Mouse (Mus musculus) layer of hippocampus, adult 18-20 months (tissue): ENCODE measurements at regions not wholly inside any gene's neighbourhood (a gene's known extent, or its start where the extent isn't known, plus 50 kb on each side); places are given as distances from the start of the nearest gene placed in this dataset.
A peak's percentile ranks its signal among the peaks of the same experiment; 100 is the strongest.

Experiments
- DNase-seq, 2 experiments: peaks; one replicate each; pipeline ENCODE4 v3.0.0; 2022; ENCODE audit warnings: low spot score in 2 of 2

- peak; percentile 81 to 89 for DNase-seq
These were observed 60.0 kb downstream of the Ubiad1 start for GRCm38 (mm10) chr4:148384251-148385230.

- no peak for DNase-seq
These were observed 64.0 kb downstream of the Ubiad1 start for GRCm38 (mm10) chr4:148380562-148380961.

- DNase-seq, result no peak
These were observed 66.1 kb downstream of the Ubiad1 start for GRCm38 (mm10) chr4:148378491-148378890.

GRCm38 (mm10) chr4:148377368-148377767, 67.2 kb downstream of the Ubiad1 start:
- no peak for DNase-seq

- no peak for DNase-seq
These were observed 68.1 kb downstream of the Ubiad1 start for GRCm38 (mm10) chr4:148376439-148376838.

DNA sequence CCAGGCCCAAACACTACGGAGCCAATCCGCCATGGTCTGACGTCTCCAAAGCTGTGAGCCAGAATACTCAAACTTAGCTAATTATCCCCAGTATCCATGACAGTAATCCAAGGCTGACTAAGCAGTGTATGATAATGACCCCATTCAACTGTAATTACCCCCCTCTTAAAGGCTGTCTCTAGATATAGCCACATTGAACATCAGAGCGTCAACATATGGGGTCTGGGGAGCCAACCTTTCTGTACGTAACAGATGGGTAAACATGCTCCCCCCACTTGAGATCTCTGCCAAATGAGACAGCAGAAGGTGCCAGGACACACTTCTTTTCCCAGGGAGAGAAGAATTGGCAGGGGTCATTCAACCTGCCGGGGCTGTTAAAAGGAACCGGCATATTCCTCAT, 73.1 kb downstream of the Ubiad1 start:
- DNase-seq, result no peak

DNA sequence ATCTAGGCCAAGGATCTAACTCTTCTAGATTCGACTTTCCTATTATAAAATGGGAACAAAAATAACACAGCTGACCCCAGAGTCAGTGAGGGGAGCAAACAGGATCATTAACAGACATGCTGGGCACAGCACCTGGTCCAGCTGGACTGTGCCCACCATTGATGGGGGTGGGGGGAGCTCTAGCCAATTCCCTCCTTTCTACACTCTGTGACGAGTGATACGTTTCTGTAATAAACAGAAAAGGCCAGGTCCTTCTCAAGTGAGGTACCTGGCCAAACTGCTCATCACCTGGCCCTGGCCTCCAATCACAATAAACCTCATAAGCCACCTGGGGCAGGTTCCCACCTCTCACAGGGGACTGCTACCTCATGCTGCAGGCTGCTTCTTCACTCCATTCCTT, 76.9 kb downstream of the Ubiad1 start:
- no peak for DNase-seq

GRCm38 (mm10) chr4:148365804-148366203, 78.0 kb upstream of the Disp3 start:
- no peak for DNase-seq

GRCm38 (mm10) chr4:148363366-148364121, 75.8 kb upstream of the Disp3 start:
- no peak for DNase-seq

DNA sequence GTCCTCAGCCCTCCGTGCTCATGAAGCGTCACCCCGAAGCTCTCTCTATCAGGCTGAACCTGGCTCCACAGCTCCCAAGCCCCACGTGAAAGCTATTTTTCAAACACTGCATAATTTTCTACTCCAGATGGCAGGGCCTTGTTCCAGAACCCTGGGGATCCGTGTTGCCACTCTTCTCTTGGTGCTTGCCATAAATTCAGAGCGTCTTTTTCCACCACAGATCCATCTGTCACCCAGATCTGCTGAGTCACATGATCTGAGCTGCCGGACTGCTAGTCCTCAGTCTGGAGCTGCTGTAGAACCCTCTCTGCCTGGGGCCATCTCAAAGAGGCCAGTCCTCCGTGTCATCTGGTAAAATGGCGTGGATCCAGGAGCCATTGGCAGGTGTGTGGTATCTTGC, 73.2 kb upstream of the Disp3 start:
- peak; percentile 86 to 93 for DNase-seq

DNA sequence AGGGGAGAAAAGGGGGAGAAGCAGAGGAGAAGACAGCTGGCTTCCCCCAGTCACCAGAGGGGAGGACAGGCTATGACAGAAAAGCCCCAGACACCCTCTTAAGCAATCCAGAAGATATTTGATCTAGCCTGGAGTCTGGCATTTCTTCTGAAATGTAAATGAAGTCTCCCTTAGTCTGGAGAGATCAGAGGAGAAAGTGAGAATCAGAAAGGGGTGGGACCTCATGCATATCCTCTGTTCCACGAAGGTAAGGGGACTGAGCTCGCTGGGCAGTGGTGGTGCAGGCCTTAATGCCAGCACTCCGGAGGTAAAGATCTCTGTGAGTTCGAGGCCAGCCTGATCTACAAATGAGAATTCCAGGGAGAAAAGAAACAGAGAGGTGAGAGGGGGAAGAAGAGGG, 70.6 kb upstream of the Disp3 start:
- DNase-seq, result no peak

- peak in 1 of 2 experiments; percentile 14 for DNase-seq
These were observed 69.5 kb upstream of the Disp3 start for GRCm38 (mm10) chr4:148357221-148357621.

DNA sequence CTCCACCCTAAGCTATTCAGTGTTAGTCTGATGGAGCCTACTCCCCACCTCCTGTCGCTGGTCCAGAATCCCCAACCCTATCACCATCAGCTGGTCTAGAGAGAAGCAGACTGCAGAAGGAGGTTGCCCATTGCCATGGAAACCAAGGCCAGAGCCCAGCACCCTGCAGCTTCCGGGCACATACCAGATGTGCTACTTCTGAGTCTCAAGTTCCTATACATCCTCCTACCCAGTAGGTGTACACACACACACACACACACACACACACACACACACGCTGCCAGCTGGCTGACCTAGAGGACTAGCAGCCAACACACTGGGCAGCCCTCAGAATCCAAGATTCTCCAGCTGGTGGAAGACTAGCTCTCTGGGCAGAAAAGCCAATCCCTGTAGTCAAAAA, 68.9 kb upstream of the Disp3 start:
- peak; percentile 4 to 27 for DNase-seq

GRCm38 (mm10) chr4:148353969-148354368, 66.2 kb upstream of the Disp3 start:
- DNase-seq, result no peak

DNA sequence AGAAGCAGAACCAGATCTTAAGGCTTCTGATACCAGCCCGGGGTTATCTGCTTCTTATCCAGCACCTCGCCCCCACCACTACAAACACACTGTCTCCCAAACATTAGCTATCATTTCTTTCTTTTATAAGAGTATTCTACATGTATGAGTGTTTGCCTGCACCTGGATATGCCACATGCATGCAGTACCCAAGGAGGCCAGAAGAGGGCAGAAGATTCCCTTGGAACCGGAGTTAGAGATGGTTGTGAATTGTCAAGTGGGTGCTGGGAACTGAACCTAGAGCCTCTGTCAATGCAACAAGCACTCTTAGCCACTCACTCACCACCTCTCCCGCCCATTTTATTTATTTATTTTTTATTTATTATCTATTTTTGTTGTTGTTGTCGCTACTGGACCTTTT, 64.9 kb upstream of the Disp3 start:
- no peak for DNase-seq

- DNase-seq, result no peak
These were observed 53.9 kb upstream of the Disp3 start for GRCm38 (mm10) chr4:148341531-148342157.

DNA sequence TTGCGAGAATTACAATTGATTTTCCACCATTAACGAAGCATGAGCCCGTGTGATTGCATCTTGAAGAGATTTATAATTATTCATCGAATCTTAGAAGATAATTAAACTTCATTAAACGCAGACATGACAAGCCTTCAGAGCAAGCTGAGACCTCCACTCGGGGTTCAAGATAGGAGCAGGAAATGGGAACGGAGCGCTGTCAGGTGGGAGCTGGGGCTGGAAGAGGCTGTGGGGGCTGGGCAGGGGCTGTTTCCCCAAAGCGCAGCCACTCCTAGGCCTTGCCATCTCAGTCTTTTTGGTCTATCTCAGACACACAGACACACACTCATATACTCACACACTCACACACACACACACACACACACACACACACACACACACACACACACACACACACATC, 52.6 kb upstream of the Disp3 start:
- DNase-seq, result no peak

GRCm38 (mm10) chr4:148337890-148338880, 50.4 kb upstream of the Disp3 start:
- peak in 1 of 2 experiments; percentile 46 for DNase-seq
